Mouse (Mus musculus) spleen, adult 2 months (tissue): ENCODE measurements around the gene Kif7.

Experiments used
- CTCF ChIP-seq: fragments of 200-500 bp; IDR thresholded peaks from 2 replicates; pipeline ENCODE4 v1.5.1; 2011; ENCODE audit warnings: mild to moderate bottlenecking, inconsistent platforms; ENCODE audit not compliant: insufficient read depth, insufficient read length, insufficient replicate concordance; ENCODE audit errors: extremely low read depth
- POLR2A ChIP-seq: fragments of 200-500 bp; IDR thresholded peaks from 2 replicates; pipeline ENCODE4 v1.6.1; 2011; ENCODE audit warnings: low read depth, low read length, inconsistent platforms

DNA sequence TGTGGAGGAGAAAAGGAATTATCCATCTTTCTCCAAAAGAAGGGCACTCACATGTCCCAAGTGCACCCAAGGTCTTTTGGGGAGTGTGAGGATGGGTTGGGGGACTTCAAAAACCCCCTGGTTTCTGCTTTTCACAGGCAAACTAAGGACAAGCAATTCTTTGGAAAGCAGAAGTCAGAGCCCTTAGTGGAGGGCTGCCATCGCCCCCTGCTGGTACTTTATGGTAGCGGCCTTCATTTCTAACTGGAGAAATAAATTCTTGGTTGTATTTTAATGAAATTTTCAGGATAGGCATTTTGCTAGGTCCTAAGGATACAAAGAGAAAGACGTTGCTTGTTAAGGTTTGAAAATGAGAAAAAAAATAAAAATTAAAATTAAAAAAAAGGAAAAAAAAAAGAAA is 66.5 kb downstream of the Kif7 start:
- no peak for TF ChIP-seq POLR2A
- peak; percentile 37; the same call in 1 of the 2 replicates for TF ChIP-seq CTCF
